Mouse (Mus musculus): ENCODE results near the gene Cdk8.

The Cdk8 gene

GRCm38 (mm10) chr5:146232816-146233215, 1.8 kb downstream of the Cdk8 start:
- DNase-seq (ENCODE audit: low spot score in 2 of 2), result no peak

- DNase-seq (ENCODE audit: low spot score in 2 of 2), result no peak
Observed at GRCm38 (mm10) chr5:146234336-146234735, 3.3 kb downstream of the Cdk8 start.

GRCm38 (mm10) chr5:146238274-146238673, 7.2 kb downstream of the Cdk8 start:
- DNase-seq (ENCODE audit: low spot score in 2 of 2), result no peak

- DNase-seq (ENCODE audit: low spot score in 2 of 2), result no peak
Observed at GRCm38 (mm10) chr5:146240771-146241170, 9.7 kb downstream of the Cdk8 start.

GRCm38 (mm10) chr5:146241202-146241601, 10.2 kb downstream of the Cdk8 start:
- DNase-seq (ENCODE audit: low spot score in 2 of 2), result no peak

- DNase-seq (ENCODE audit: low spot score in 2 of 2), result no peak
Observed at GRCm38 (mm10) chr5:146245193-146245592, 14.2 kb downstream of the Cdk8 start.

GRCm38 (mm10) chr5:146245646-146246370, 14.8 kb downstream of the Cdk8 start:
- DNase-seq (ENCODE audit: low spot score in 2 of 2), result no peak

- no peak for DNase-seq (ENCODE audit: low spot score in 2 of 2)
Observed at GRCm38 (mm10) chr5:146246386-146246785, 15.4 kb downstream of the Cdk8 start.

- no peak for DNase-seq (ENCODE audit: low spot score in 2 of 2)
Observed at GRCm38 (mm10) chr5:146247709-146248108, 16.7 kb downstream of the Cdk8 start.

- DNase-seq (ENCODE audit: low spot score in 2 of 2), result no peak
Observed at GRCm38 (mm10) chr5:146248746-146249145, 17.7 kb downstream of the Cdk8 start.

GRCm38 (mm10) chr5:146250369-146251075, 19.5 kb downstream of the Cdk8 start:
- DNase-seq (ENCODE audit: low spot score in 2 of 2), result no peak

- DNase-seq (ENCODE audit: low spot score in 2 of 2), result no peak
Observed at GRCm38 (mm10) chr5:146251663-146252429, 20.8 kb downstream of the Cdk8 start.

- no peak for DNase-seq (ENCODE audit: low spot score in 2 of 2)
Observed at GRCm38 (mm10) chr5:146253644-146254043, 22.6 kb downstream of the Cdk8 start.

- DNase-seq (ENCODE audit: low spot score in 2 of 2), result no peak
Observed at GRCm38 (mm10) chr5:146260003-146260402, 29.0 kb downstream of the Cdk8 start.

GRCm38 (mm10) chr5:146265934-146266591, 35.0 kb downstream of the Cdk8 start:
- DNase-seq (ENCODE audit: low spot score in 2 of 2), result no peak

- DNase-seq (ENCODE audit: low spot score in 2 of 2), result no peak
Observed at GRCm38 (mm10) chr5:146267776-146268175, 36.7 kb downstream of the Cdk8 start.

- DNase-seq (ENCODE audit: low spot score in 2 of 2), result no peak
Observed at GRCm38 (mm10) chr5:146270593-146270992, 39.6 kb downstream of the Cdk8 start.

GRCm38 (mm10) chr5:146271662-146272061, 40.6 kb downstream of the Cdk8 start:
- DNase-seq (ENCODE audit: low spot score in 2 of 2), result no peak

- no peak for DNase-seq (ENCODE audit: low spot score in 2 of 2)
Observed at GRCm38 (mm10) chr5:146273096-146273495, 42.1 kb downstream of the Cdk8 start.

GRCm38 (mm10) chr5:146274420-146275045, 43.5 kb downstream of the Cdk8 start:
- no peak for DNase-seq (ENCODE audit: low spot score in 2 of 2)

- DNase-seq (ENCODE audit: low spot score in 2 of 2), result no peak
Observed at GRCm38 (mm10) chr5:146277513-146277912, 46.5 kb downstream of the Cdk8 start.

Data from urinary bladder, postnatal 36 days (tissue).